Mouse (Mus musculus) C2C12 (cell line): Measurements from ENCODE around the gene Nepro.

ENCODE experiments used
- CEBPB ChIP-seq: IDR thresholded peaks from one replicate; pipeline ENCODE4 v1.6.1; 2011; ENCODE audit warnings: low read depth, mild to moderate bottlenecking, control low read depth, moderate library complexity
- CTCF ChIP-seq: IDR thresholded peaks from one replicate; pipeline ENCODE4 v1.5.1; 2011; ENCODE audit not compliant: control insufficient read depth, insufficient read depth, insufficient read length
- FOSL1 ChIP-seq: IDR thresholded peaks from one replicate; pipeline ENCODE4 v1.8.0; 2011; ENCODE audit warnings: mild to moderate bottlenecking, low read length; ENCODE audit not compliant: poor library complexity, insufficient read depth, severe bottlenecking
- MAX ChIP-seq: IDR thresholded peaks from one replicate; pipeline ENCODE4 v1.6.1; 2011; ENCODE audit warnings: mild to moderate bottlenecking, control low read depth
- USF1 ChIP-seq: IDR thresholded peaks from one replicate; pipeline ENCODE4 v1.6.1; 2011; ENCODE audit warnings: low read depth, mild to moderate bottlenecking, control low read depth, moderate library complexity

DNA sequence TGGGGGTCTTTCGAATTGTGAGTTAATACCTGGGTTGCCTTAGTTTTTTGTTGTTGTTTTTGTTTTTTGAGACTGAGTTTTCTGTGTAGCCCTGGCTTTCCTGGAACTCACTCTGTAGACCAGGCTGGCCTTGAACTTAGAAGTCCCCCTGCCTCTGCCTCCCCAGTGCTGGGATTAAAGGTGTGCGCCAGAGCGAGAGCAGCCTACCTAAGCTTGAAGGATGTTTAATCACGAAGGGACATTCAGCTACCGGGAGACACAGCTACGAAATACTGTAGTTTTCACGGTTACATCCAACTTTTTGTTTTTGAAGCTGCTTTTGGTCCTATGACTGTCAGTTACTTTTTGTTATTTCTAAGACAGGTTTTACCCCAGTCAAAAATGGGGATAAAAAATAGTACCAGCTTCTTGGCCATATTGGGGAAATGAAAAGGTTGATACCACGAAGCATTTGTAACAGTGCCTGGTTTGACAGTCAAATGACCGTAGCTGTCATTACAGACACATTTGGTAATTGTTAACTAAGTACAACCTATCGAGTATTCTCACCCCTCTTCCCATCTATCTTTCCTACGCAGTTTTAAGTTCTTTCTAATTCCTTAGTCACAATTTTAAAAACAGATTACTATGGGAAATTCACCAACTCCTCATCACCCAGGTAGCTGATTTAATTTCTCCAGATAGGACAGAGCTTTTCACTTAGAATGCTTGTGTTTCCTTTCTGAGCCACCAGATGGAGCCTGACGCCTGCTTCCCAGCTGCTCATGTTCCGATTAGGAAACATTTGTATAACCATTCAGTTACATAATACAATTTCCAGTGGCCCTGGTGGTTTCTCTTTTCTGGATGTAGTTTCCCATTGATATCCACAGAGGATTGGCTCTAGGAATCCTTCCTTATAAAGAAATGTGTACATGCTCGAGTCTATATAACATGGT lies 1.5 kb downstream of the Nepro start:
- TF ChIP-seq CTCF = no peak
- no peak for TF ChIP-seq USF1
- TF ChIP-seq CEBPB = peak; percentile 45
- TF ChIP-seq MAX = no peak
- no peak for TF ChIP-seq FOSL1
